Mouse (Mus musculus) cortical plate, adult 2 months (tissue): ENCODE measurements at regions not wholly inside any gene's neighbourhood (a gene's known extent, or its start where the extent isn't known, plus 50 kb on each side); places are given as distances from the start of the nearest gene placed in this dataset.

Source experiments
- CTCF ChIP-seq: fragments of 200-500 bp; IDR thresholded peaks from 2 replicates; pipeline ENCODE4 v1.5.1; 2011; ENCODE audit warnings: mild to moderate bottlenecking, control low read depth, low read length; ENCODE audit not compliant: insufficient read depth; ENCODE audit errors: extremely low read depth
- POLR2A ChIP-seq: fragments of 200-500 bp; IDR thresholded peaks from 2 replicates; pipeline ENCODE4 v1.6.1; 2011; ENCODE audit warnings: mild to moderate bottlenecking, low read length, control low read depth; ENCODE audit not compliant: insufficient read depth; ENCODE audit errors: extremely low read depth

GRCm38 (mm10) chrX:99286876-99287275 is 150.9 kb downstream of the Efnb1 start:
- TF ChIP-seq POLR2A = no peak
- no peak for TF ChIP-seq CTCF
